Mouse (Mus musculus): ENCODE results near the gene Tspan14. TPM values are rescaled to one million over a fixed set of nuclear protein-coding genes. Genes with fewer than 3 reads are reported as not detected.

The Tspan14 gene
- total RNA-seq, 2 experiments from 2014 or later = 50.0 to 53.8 TPM

DNA sequence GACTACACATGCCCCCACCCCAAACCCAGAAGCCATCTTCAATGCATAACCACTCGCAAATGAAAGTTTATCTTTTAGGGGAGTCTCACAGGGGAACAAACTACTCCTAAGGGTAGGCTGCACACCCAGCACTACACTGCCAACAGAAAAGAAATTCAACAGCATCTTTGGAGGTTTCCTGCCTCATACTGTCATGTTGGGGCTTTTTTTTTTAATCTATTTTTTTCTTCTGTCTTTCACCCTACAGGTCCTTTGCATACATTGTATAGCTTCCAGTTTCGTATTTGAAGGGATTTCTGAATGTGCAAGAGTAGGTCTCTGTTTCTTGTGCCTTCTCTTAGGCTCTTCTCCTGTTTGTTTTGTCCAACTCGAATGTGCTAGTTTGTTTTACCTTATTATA, 14.3 kb downstream of the Tspan14 start:
- no peak for DNase-seq

DNA sequence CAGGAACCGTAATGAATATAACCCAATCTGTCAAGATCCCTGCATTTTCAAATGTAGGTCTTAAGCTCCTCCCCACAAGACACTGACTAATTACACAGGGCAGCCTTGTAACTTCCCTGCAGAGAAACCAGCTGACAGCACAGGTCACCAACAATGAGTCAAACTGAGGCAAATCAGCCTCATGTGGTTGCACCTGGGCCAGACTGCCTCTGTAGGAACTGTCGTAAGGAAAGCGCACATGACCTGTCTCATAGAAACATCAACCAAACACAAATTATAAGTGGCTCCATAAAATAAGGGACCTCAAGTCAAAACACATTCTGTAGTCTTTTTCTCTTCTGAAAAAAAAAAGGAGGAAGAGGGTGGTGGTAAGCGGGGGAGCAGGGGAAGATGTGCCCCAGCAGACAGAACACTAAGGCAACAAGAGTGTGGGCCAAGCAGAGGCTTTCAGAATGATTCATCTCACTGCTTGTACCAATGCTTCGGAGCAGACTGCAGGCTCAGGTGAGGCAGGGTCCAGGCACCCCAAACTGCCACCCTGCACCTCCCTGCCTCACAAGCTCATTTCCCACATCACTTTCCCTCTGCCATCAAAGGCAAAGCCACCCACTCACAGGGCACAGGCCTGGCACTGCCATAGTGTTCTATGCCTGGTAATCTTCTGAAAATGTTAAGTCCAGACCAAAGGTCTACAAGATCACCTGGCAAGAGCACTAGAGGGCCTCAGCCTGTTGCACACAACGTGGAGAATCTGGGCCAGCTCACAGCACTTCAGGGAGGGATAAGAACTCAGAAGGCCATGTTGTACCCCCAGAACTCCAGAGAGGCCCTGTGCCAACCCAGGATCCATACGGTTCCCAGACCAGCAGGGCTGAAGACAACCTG, 16.6 kb downstream of the Tspan14 start:
- no peak for DNase-seq

DNA sequence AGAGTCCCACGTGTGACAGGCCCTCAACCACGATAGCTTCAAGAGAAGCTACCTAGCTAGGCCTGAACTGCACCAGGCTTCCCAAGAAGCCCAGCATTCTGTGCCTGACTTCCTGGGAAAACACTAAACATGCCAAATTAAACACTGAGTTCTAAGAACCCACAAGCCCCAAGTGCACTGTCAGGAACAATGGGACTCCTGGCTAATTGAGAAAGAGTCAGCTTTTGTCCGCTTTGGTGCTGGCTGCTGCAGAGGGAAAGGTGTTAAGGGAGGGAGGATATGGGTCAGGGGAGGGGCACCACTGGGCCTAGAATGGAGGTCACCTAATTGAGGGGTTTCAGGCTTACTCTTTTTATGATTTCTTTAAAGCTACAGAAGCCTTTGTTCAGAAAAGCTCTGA, 17.6 kb downstream of the Tspan14 start:
- DNase-seq = no peak

DNA sequence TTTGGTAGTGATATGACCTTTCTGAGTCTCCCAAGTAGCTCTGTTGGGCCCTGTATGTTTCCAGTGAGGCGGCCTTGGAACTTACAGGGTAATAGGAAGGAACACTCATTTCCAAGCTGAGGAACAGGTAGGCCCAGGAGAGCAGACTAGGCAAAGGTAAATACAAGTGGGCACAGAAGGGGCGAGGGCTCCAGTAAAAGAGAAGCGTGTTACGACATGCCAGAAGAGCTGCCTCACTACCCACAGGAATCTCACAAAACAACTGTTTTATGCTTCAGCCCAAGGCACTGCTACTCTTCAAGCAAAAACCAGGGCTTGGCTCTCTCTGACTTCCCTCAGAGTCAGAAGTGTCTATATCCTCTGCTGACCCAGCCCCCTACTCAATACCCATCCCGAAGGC, 18.1 kb downstream of the Tspan14 start:
- DNase-seq = no peak

DNA sequence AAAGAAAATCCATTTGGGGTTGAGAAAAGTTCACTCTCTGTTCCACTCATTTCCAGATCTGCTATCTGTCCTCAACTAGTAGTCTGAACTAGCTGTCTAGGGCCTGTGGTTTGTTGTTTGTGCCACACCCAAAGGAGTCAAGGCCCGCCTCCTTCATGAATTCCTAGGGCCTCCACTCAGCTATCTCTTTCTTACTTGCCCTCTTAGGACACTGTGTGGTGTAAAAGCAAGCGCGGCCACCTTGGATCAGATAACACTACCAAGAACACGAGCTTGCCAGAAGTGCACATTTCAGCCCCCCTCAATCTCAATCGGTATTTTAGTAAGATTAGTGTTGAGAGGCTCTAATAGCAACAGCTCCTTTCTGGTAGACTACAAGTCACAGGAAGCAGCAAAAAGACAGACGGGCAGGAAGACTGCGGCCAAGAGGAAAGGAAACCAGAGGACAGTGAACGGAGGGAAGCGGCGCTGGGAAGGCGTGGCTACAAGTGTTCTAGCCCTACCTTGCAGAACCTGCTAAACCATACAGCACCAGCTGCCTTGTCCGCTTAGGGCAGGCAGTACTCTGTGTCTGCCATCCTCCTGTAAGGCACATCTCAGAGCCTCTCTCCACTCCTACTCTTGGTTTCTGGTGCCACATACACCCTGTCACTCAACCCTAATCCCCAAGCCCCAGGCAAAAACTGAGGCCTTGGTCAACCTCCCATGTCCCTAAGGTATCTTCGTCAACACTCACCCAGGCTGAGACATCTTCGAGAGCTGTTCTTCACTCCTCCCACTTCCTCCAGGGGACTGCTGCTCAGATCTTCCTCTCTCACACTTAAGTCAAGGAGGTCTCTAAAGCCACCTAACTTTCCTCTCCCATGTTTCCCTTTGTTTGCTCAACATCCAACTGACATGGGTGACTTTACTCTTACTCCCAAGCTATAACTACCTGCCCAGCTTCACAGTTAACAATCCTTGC, 18.9 kb downstream of the Tspan14 start:
- DNase-seq = no peak

DNA sequence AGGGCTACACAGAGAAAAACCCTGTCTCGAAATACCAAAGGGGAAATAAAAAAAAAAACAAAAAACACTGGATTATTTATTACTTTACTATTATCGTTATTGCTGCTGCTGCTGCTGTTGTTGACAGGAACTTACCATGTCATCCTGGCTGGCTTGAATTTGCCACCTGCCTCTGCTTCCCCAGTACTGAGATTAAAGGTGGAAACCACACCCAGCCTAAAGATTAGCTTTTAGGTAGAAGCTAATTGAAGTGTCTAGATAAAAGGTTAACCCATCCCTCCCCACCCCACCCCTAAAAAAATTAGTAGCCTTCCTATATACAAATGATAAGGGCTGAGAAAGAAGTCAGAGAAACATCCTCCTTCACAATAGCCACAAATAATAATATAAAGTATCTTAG, 22.8 kb downstream of the Tspan14 start:
- no peak for DNase-seq

DNA sequence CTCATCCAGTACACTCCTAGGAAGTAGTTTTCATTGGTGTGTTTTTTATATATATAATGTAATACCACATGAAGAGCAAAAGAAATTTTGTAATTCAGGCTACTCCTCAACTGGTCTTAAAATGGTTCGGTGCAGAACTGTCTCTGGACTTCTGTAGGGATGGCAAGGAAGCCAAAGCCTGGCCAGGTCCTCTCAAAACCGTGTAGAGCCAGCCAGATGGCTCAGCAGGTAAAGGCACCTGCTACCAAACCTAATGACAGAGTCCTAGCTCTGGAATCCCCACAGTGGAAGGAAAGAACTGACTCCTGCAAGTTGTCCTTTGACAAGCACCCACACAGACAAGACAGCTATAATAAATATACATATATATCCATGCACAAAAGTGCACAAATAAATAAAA, 24.2 kb downstream of the Tspan14 start:
- DNase-seq = no peak

DNA sequence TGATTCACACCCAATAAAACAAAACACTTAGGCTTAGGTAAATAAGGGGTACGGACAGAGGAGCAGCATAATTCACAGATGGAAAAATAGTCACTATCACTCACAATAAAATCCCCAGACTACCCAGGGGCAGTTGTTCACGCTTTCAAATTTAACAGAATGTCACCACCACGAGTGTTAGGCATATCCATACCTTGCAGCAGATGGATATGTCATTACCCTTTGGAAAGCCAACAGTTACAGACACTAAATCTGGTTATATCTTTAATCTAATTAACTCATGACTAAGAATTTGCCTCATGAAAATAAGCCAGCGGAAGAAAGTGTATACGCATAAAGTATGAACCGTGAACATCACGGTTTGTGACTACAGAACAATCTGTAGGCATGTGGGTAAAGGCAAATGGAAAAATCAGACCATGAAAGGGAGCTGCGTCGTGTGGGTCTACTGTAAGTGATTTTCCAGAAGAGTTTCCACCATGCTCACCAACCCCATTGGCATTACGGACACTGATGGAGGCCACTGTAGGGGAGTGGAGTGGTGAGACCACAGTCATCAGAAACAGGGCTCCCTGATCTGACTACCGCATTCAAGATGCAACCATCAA, 28.1 kb downstream of the Tspan14 start:
- no peak for DNase-seq

DNA sequence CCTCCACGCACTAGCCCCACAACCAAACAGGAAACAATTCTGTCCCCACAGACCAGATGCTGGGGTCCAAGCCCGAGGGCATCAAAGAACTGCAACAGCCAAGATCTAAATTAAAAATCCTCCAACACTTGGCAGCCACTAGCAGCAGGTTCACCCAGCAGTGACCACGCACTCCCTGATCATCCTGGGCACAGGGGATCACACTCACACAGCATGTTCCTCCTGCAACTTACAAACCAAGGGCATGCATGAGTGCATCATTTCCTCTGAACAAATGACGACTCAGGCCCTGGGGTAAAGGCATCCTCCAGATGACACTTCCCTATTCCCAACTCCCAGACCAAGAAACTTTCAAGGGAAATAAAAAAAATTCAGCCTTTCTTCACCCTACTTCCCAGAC, 29.6 kb downstream of the Tspan14 start:
- no peak for DNase-seq

DNA sequence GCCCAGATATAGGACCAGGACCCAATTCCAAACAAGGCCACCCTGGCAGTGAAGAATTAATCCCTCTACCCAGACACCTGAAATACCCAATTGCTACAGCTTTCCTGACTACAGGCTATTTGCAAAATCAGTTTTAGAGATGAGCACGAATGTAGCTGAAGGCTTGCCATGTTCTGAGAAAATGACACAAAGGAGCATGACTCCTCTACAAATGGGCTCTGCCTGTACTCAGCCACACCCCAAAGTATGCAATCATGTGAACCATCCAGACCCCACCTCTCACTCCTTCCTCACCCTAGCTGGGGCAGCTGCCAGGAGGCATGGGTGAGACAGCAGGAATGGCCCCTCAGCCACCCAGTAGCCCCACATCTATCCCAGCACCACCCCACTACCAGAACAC, 31.1 kb downstream of the Tspan14 start:
- no peak for DNase-seq

DNA sequence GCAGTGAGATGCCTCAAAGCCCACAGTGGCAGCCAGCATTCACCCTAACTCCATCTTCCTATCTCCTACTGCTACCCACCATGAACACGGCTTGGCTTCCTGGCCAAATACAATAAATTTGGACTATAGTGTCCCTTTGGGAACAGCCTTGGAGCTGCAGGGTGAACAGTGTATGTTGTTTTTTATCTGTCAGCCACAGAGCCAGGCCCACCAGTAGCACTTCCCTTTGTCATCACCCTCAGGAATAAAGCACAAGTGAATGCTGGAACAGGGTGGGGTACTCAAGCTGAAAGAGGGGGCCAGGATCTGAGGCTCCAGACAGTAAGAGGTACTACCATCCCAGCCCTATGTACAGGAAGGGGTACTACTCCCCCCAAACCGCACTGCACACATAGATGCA, 31.6 kb downstream of the Tspan14 start:
- DNase-seq = no peak

DNA sequence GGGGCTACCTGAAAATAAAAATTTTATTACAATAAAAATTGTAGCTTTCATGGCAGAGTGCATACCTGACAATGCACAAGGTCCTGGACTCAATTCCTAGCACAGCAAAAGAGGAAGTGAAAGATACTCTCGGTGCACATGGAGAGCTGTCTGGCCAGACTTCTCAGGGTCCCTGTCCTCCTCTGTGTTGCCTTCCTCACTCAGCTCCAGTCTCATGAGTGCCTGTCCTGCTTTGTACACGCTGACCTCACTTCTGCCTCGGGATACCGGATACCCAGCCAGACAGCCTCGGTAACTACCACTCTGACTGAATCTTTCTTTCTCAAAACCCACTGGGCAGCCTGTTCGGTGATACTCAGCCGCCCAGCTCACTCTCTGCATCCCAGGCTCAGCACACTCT, 33.3 kb downstream of the Tspan14 start:
- DNase-seq = no peak

DNA sequence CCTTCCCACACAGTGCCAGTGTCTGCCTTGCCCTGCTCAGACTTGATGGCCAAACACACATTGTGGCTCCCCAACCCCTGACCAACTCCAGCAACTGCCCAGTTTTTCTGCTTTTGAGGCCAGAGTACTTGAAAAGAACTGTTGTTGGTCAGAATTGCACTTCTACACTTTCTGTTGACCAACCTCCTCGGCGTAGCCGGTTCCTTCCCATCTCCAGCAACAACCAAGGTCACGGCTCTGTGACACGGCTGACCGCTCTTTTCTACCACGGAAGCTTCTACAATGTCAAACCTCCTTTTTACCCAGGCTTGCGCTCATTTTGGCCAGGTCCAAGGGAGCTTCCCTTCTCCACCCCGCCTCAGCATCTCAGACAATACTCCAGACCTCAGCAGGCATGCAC, 34.4 kb downstream of the Tspan14 start:
- DNase-seq = no peak

DNA sequence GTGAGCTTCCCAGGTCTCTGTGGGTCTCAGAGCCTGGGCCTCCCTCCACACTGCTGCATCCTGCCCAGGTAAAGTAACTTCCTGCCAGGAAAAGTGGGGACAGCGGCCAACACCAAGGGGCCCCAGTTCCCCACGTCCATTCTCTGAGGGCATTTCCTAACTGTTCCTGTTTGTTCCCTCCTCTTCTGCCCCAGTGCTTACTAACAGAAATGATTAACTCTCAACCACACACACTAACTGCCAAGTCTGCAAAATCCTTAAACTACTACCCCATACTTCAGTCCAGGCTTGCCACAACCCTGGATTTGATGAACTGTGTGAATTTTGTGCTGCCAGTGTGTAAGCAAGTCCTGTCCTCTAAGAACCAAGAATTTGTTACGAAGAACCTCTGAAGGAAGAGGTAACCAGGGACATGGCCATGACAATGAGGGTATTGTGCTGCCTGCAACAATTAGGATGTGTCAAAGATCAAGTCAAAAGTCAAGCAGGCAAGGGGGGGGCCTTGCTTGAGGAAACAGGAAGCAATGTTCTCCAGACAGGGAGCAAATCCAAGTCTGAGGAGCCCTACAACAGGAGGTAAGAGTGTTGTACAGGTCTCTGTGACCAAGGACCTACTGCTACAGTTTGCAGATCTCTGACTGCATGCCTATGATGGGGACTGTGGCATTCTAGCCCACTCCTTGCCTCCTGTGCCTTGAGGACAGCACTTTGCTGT, 35.3 kb downstream of the Tspan14 start:
- no peak for DNase-seq

DNA sequence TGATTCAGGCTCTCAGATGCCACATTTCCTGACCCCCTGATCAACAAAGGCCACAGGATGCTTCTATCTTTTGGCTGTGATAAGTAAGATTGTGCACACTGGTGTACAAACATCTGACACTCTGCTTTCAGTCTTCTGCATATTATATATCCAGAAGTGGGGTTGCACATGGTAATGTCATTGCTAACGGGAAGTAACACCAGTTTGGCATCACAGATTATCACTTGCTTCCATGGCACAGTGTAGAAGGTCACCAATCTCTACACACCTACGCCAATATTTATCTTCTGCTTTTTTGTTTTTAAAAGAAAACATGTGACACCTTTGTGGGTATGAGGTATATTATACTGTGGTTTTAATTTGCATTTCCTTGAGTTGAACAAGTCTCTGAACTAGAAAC, 36.7 kb downstream of the Tspan14 start:
- no peak for DNase-seq

DNA sequence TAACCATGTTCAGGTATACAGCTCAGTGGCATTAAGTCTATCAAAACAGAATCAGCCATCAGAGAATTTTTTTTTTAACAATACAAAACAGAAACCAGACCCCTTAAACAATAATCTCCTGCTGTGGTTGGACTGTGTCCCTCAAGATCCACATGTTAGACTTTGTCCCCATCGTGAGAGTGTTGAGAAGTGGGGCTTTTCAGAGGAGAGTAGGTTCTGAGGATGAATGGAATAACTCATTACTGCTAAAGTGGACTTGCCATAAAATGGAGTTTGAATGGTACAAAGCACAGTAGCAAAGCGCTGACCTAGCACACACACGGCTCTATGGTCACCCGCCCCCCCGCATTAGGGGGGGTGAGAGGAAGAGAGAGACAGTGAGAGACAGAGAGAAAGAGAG, 37.7 kb downstream of the Tspan14 start:
- no peak for DNase-seq

DNA sequence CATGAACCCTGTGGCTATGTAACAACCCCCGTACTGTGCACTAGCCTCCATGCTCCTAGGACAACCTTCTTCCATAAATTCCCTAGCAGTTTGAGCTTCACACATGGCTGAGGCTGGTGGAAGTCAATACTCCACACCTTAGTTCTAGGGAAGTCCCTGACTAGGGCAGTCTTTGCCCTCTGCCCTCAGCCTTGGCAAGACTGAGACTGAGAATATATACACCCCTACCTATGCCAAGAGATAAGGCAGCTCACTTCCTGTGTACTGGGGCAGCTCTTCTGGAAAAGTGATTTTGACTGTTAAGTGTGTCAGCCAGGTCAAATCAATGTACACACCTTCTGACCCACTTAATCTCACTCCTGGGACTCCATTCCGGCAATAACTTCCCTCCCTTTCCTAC, 39.6 kb downstream of the Tspan14 start:
- DNase-seq = peak; percentile 29

DNA sequence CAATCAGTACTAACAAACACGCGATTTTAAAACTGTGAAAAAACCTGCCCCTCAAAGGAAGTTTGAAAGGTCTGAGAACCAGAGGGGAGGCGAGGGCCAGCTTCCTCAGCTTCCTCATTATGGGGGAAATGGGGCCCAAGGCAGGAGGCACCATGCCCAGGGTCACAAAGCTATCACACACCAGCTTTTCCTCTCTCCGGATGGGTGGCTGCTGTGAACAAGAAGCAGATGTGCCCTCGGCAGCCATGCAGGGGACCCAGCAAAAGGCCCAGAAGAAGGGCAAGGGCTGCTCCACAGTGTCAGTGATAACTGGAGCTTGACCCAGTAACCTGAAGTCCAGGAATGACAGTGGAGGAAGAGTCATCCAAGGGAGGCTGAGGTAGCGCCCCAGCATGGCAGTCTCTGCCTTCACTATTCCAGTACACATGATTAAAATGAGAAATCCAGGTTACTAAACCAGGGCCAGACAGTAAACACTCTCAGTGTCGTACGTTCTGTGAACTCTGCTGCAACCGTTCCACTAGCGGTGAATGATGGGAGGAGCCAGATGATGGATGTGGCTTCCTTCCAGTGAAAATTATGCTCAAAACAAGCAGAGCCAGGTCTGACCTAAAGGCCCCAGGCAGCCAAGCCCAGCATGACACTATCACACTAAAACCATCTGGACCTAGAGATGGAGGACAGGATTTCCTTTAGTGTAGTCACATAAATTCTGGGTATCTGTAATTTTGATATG, 42.1 kb downstream of the Tspan14 start:
- peak; percentile 47 for DNase-seq

DNA sequence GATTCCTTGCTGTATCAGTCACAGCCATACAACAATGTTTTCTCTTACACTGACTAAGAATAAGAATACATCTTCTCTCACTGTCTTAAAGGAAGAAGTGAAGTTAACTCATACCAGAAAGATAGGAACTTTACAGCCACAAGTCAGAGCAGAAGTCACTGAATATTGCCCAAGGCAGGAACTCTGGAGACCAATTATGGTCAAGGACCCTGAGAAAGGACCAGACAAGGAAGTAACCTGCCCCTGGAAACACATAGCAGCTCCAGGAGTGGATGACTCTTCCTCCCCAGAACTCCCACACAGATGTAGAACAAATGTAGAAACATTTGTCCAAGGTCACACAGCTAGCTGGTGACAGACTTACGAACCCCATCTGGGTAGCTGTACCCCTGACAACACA, 45.4 kb downstream of the Tspan14 start:
- DNase-seq = no peak

DNA sequence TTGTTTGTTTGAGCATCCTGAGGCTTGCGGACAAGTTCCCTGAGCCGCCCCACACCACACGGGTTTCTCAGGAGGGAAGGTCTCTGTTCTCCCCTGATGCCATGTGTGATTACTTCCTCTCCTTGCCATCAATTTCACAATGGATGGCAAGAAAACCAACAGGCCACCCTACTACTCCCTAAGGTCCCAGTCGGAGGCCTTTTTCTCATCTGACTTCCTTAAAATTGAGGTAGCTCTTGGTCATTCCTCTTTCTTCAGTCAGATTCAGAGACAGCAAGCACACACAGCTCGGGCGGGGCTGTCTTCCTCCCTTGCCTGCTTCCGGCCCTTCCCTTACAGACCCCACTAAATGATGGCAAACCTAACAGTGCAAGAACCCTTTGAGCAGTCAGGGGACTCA, 47.1 kb downstream of the Tspan14 start:
- no peak for DNase-seq

DNA sequence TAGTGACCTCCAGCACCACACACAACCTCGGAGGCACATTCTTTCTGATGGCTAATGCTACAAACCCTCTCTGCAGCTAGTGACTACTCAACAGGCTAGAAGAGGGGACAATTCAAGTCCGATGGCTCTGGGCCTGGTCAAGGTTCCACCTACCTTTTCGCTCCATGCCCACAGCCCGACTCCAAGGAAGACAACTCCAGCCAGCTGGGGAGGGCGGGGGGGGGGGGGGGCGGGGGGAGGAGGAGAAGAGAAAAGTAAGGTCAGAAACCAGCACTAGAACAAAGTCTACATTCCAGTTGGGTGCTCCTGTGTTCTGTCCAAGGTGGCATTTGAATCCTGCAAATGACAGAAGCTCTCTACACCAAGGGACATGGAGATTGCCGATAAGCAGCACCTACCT, 48.1 kb downstream of the Tspan14 start:
- DNase-seq = no peak

DNA sequence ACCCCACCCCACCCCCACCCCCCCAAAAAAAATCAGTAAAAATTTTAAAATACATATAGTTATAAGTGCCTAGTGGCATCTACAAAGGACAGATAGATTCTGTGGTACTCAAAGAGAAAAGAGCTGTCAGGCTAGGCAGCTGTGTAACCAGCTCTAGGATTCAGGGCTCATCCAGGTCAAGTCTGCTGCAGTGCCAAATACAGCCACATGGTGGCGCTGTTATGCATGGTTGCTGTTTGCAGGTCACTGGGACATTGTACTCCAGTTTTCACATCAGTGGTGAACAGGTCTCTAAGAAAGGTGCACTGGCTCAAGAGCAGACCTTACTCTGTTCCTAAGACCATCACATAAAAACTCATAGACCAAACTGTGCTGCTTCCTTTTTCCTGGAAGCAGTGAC, 49.0 kb downstream of the Tspan14 start:
- peak; percentile 97 for DNase-seq

All from adrenal gland, postnatal 10 days (tissue).